Mouse (Mus musculus) adrenal gland (tissue): ENCODE data around the gene Gmppa.

Experiments
- intact Hi-C: fragments of 180-260 bp; cut with DNase I; formaldehyde crosslinking; loops from one replicate; pipeline ENCODE4 v1.15.1; 2025

Gene Gmppa

DNA sequence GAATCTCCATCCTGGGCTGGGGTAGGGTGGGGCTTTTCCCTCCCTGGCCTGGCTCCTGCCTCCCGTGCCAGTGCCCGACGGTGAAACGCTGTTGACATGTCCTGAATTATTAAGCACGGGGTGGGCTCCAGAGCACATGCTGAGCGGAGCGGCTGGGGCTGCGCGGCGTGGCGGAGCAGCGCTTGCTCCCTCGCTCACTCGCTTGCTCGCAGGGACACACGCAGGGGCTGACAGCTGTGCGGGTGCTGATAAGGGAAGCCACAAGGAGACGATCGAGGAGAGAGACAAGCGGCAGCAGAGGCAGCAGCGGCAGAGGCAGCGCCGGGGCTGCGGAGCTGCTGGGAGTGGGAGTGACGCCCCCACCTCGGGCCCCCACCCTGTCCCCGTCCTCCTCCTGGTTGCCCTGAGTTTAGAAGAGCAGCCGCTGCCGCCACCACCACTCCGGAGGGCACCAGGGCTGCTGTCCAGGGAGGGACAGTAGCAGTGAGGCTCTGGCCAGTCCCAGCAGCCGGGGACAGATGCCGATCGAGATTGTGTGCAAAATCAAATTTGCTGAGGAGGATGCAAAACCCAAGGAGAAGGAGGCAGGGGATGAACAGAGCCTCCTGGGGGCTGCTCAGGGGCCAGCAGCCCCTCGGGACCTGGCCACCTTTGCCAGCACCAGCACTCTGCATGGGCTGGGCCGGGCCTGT lies 14.7 kb downstream of the Gmppa start, which contains the start of gene Asic4:
Gene Asic4 (plus strand): TSS at position 123 of the 692 bp plus-strand sequence.
- intact Hi-C loops = no loop called here

DNA sequence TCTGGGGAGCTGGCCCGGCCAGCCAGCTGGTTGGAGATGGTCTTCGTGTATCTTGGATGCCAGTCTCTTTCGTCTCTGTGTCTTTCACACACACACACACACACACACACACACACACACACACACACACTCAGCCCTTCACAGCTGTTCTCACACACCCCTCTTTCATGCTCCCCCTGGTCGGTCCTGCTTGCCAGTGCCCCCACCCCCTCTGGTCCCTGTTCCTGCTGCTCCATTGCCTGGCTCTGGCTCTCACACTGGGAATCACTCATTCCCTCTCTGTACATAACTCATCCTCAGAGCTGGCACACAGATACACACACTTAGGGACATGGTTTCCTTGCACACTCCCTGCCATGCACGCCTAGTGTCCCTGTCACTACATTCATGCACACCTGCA lies 16.2 kb downstream of the Gmppa start:
- intact Hi-C loops = no loop called here

GRCm38 (mm10) chr1:75455433-75455832 lies 19.7 kb downstream of the Gmppa start:
- intact Hi-C loops = no loop called here

GRCm38 (mm10) chr1:75455948-75456347 lies 20.2 kb downstream of the Gmppa start:
- intact Hi-C loops = no loop called here

DNA sequence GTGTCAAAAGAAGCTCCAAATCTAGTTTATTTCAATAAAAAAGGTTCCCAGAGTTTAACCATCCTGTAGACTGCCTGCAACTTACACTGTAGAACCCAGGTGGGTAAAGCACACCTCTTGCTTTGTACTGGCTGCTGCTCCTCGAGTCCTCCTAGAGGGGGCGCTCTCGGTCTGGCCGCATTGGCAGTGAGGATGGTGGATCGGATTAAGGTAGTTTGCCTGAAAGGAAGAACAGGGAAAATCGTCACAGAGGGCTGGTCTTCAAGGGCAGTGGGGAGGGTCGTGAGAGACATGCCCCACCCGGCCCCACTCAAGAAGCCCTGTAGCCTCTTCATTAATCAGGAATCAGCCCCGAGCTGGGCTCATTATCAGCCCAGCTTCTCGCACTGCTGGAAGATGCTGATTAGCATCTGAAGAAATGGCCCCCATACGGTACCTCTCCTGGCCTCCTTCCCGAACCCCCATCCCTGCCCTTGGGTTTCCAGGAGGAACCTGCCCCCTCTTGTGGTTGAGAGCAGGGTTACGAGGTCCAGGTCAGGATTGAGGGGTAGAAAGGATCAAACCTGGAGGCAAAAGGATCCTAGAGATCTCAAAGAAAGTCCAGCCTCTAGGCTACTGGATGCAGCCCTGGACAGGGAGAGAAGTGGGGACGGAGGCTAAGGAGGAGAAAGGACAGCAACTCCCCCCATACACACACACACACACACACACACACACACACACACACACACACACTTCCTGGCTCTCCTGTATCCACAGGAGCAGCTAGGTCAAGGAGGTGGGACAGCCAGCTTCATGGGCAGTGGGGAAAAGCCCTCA lies 21.2 kb downstream of the Gmppa start:
- intact Hi-C loops = no loop called here

GRCm38 (mm10) chr1:75457710-75458024 lies 21.9 kb downstream of the Gmppa start:
- intact Hi-C loops = no loop called here

DNA sequence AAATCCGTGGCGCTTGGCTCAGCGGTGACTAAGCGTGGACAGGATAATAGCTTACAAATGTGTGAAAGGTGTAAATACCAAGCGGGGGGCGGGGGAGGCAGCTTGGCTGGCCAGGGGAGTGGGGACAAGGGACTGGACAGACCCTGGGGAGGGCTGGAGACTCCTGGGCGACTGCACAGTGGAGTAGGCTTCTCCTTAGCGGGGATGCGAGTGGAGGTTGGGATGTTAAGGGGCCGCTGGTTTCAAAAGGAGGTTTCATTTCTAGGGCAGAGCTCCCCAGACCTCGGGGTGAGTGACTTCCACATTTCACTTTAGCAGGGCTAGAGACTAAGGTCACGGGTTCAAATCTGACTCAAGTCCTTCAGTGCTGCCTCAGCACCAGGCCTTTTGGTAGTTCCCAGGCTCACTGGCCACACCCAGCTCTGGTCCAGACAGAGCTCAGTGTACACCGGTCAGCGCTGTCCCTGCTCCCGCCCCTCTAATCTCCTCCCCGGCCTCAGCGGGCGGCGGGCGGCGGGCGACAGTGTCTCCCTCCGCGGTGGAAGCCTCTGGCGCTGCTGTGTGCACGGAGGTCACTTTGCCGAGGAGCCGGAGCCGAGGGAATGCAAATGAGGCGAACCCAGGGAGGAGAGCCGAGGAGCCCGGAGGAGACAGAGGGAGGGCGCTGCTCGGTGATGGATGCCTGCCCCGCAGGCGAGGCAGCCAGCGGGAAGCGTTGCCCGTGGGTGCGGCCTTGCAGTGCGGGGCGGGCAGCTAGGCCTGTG lies 22.5 kb downstream of the Gmppa start:
- intact Hi-C loops = no loop called here

GRCm38 (mm10) chr1:75458789-75459684 lies 23.3 kb downstream of the Gmppa start:
- intact Hi-C loops = no loop called here

DNA sequence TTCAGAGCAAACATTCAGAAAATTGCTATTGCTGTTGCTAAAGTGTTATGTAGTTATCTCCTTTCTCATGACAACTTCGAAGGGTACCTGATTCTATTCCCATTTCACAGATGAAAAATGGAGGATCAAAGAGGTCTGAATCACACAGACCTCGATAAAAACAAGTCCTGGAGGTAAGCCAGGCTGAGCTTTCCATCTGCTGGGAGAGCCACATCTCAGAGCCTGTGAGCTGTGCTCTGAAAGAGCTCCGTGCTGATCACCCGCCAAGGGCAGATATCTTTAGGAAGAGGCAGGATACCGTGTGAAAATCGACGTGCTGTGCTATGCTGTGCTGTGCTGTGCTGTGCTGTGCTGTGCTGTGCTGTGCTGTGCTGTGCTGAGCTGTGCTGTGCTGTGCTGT lies 24.6 kb downstream of the Gmppa start:
- intact Hi-C loops = no loop called here

- intact Hi-C loops = no loop called here
Observed at GRCm38 (mm10) chr1:75462636-75463035, 26.9 kb downstream of the Gmppa start.

- intact Hi-C loops = no loop called here
Observed at GRCm38 (mm10) chr1:75463652-75464204, 28.0 kb downstream of the Gmppa start.

- intact Hi-C loops = loop anchor here (1.0 to 5.0 kb wide), 3 partner anchors 21 to 124 kb away; no protein-coding TSS in a partner anchor
Observed at GRCm38 (mm10) chr1:75467215-75467927, 31.6 kb downstream of the Gmppa start.

DNA sequence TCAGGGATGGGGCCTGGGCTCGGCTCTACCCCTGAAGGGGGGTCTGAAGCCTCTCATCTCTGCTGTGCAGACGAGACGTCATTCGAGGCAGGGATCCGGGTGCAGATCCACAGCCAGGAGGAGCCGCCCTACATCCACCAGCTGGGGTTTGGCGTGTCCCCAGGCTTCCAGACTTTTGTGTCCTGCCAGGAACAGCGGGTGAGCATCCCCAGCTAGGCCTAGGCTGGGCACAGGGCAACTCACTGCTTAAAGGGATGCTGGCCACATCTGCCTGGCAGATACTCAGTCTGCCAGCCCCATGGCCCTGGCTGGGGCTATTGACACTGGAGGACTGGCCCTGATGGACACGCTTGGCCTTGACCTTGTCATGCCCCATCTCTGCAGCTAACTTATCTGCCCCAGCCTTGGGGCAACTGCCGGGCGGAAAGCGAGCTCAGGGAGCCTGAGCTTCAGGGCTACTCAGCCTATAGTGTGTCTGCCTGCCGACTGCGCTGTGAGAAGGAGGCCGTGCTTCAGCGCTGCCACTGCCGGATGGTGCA lies 33.6 kb downstream of the Gmppa start:
- intact Hi-C loops = loop anchor here (5.0 kb wide), 1 partner anchor 37 kb away; no protein-coding TSS in a partner anchor

DNA sequence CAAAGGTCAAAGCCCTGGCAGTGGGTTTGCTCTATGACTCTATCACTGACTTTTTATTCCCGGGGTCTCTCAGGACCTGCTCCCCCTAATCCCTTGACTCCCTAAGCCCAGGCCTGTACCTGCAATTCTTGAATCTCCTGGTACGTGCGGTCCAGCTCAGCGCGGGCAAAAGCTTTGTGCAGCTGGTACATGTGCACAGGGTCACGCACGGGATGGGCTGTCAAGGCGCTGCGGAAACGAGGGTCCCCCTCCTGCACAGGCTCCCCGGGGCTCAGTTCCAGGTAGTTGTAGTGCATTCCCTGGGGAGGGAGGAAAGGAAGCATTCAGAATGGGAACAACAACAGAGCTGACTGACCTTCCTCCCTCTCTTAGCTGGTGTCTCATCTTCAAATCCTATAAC lies 40.7 kb downstream of the Gmppa start:
- intact Hi-C loops = no loop called here

DNA sequence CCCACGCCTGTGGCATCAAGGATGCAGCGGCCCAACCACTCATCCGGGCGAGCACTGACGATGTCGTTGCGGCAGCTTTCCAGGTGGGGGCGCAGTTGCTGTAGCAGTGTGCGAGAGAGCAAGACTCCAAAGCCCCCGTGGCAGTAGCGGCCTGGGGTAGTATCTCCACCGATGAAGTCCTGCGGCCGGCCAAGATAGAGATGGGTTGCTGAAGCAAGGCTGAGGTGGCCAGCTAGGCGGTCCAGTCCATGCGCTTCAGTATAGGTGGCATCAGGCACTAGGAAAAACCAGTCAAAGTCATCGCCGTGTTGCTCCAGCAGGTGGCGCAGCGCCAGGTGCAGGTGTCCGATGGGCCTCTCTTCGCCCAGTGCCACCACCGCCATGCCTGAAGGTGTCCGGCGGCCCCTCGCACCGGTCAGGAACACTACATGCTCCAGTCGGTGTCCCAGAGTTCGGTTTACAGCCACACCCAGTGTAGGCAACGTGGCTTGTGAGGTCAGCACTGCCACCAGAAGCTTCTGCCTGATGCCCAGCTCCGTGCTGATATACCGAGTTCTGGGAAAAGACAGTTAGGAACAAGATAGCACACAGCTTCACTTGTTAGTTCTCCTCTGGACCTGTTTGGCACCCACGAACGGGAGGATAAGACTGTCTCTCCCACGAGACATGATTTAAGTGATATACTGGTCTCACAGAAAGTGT lies 41.7 kb downstream of the Gmppa start:
- intact Hi-C loops = loop anchor here (1.0 kb wide), 2 partner anchors 82 to 120 kb away; no protein-coding TSS in a partner anchor

DNA sequence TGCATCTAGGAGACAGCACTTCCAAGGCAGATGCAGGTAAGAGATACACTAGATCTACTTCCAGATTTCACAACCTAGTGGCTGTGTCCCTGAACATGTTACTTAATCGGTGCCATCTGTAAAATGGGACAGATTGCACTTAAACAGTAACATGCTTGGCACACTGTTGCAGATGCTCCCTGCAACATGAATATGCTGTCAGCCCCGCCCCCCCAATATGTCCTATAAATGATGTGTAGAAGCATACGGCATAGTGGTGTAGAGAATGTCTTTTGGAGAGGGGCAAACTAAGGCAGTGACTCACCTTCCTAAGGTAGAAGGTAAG lies 42.2 kb downstream of the Gmppa start:
- intact Hi-C loops = loop anchor here (1.0 kb wide), 2 partner anchors 81 to 119 kb away; no protein-coding TSS in a partner anchor

- intact Hi-C loops = no loop called here
Observed at GRCm38 (mm10) chr1:75478497-75478896, 42.8 kb downstream of the Gmppa start.

GRCm38 (mm10) chr1:75478916-75479634 lies 43.3 kb downstream of the Gmppa start, which contains the start of the genes Chpf and Tmem198:
Gene Chpf, minus strand, starts transcription at chr1:75479307.
Gene Tmem198, plus strand, starts transcription at chr1:75479532.
- intact Hi-C loops = no loop called here
